Mouse (Mus musculus): ENCODE results near the gene Klhl29.

Gene Klhl29

DNA sequence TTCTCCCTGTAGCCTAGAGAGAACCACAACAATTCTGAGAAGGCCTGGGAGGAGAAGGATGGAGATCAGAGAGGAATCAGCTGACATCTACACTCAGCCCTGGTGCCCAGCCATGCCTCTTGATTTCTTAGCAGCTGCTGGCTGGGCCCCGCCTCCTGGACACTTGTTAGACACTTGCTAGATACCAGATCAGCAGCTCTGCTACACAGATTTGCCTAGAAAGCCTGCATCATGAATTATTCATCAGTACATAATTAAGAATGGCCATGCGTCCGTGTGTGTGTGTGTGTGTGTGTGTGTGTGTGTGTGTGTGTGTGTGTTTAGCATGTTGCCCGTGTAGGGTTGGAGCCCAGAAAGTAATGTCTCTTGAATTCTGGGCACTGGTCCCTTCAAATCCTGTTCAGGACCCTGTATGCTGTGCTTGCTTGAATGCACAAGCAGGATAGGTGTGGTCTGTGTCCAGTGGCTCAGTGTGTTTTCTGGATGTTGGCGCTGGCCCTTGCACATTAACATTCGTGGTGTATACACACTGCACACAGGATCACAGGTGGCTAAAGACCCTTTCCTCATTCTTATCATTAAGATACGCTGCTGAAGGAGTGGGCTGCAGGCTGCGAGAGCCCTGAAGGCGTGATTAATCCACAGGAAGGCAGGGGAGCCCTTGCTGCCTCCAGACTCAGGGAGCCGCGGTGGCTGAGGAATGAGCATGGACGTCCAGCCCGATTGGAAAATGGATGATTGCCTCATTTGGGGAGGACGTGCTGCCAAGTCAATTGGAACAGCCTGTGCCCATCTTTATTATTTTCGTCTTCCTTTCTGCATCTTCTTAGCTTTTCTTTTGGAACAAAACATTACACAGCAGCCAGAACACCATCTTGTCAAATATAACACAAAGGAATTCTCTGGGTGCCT, 159.4 kb downstream of the Klhl29 start:
- peak; percentile 16 to 32 for DNase-seq

DNA sequence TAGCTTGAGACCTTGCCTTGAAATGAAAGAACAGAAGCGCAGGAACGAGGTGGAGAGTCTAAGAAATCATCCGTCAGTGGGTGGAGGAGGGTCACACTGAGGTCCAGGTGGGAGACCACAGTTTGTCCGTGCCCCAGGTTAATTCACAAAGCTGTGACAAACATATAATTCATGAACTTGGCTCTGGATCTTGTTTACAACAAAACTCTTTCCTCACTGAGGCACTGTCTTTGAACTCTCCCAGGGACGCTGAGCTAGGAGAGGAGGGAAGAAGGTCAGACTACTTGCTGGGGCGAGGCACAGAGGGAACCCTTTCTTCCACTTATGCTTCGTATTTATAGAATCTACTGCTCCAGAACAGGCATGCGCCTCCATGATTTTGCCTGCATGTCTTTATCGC, 161.2 kb downstream of the Klhl29 start:
- no peak for DNase-seq

DNA sequence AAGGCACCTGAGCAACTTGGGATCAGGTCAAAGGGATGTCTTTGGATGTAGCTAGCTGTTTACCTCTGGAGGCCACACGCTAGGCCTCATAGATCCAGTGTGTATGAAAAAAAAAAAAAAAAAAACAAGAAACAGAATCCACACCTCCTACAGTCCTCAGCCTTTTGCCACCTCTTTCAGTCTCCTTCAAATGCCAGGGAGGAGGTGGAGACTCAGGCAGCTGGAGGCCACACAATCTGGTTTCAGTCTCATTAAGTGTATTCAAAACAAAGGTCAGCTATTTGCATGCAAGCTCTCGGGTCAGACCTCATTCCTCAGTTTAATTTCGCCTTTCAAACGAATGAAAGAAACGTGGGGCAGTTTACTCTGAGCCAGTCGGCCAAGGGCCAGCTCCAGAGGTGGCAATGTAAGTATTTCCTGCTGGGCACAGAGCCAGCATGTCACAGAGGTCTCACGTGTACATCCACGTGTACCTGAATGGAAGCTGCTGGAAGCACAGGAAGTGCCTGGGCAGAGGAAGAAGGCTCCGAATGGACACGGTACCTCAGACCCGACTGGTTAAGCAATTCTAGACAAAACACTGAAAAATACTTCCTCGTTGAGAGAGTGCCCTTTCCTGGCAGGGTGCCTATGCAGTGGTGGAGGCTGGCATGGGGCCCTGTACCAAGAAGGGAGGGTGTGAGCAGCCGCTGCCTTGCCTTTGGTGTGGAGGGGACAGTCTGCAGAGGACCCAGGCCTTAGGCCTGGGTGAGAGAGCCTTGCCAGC, 162.0 kb downstream of the Klhl29 start:
- peak; percentile 92 to 95 for DNase-seq

DNA sequence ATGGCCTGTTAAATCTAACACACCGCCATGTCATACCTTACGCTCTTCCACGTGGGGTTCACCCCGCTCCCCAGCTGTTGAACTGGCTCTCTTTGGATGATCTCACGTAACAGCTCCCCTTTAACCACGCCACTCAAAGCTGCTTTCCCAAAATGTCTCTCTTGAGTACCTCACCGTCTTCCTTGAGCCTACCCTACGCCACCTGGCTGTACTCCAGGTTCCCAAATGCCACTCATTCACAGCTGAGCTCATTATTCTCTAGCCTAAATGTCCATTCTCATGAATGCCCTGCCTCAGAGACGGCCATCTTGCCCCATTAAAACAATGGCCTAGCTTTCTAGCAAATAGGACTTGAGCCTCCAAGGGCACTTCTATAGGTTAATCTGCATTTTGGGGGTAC, 163.6 kb downstream of the Klhl29 start:
- no peak for DNase-seq

DNA sequence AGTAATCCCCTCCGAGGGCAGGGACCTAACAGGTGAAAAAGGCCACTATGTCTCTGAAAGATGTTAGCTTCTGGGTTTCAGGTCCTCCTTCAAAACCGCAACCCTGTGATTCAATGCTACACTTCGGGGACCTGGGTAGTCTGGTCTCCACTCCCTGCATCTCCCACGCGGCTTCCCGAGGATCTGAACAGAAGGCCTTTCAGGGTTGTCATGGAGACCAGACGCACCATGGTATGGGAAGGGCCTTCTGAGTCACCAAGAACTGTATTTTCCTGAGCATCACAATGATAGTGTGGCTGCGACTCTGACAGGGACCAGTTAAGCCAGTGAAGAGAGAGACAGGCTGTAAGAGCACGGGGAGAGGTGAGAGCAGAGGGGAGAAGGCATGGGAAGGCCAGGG, 164.7 kb downstream of the Klhl29 start:
- DNase-seq, result no peak

DNA sequence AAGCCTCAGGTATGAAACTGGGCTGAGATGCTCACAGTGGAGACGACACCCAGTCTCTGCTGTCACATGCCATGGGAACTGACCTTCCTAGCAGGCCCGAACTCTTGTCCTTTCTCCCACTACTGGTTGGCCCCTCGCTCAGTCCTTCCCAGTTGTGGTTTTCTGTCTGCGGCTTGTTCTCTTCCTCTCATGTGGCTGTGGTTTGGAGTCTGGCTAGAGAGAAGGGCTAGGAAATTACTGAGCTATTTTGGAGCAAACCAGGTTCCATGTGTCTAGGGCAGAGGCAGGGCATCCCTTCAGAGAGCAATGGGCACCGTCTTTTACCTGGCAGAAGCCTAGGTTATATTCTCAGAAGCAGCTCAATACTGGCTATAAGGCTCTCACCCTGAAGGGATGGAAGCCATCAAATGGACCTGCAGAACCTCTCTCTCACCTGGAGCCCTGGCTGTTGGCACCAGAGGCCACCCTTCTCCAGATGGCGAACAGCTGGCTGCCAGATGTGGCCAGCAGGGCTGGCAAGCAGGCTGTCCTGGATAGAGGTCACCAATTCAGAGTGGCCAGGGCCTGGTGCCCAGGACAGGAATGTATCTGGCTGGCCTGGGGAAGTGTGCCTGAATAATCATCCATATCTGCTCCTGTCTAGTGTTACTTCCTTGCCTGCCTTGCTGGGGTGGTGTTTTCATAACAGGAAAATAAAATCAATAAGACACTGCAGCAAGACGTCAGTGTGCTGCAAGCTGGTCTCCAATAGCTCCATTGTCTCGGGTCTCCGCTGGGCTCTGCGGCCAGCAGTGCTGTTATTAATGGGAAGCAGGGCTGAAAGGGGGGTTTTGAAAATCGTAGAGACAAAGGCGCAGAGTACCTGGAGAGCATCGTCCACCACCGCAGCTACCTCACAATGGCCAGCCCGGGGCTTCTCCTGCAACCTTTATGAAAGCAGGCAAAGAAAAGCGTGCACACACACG, 167.3 kb downstream of the Klhl29 start:
- DNase-seq, result no peak

DNA sequence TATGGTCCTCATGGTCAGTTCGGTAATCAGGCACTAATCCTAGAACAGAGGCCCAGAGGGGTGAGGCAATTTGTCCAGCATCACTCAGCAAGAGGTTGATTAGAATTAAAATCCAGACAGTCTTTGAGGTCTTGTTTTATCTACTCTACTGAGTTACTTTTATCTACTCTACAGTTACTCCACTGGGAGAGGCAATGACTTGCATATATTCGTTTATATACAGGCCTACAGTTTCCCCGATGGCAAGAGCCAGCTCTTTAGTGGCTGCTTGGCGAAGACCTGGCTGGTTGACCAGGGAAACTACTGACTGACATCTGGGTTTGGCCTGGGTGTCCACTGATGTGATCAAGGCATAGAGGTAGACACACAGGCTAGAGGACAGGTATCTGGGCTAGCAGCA, 168.3 kb downstream of the Klhl29 start:
- DNase-seq, result no peak

DNA sequence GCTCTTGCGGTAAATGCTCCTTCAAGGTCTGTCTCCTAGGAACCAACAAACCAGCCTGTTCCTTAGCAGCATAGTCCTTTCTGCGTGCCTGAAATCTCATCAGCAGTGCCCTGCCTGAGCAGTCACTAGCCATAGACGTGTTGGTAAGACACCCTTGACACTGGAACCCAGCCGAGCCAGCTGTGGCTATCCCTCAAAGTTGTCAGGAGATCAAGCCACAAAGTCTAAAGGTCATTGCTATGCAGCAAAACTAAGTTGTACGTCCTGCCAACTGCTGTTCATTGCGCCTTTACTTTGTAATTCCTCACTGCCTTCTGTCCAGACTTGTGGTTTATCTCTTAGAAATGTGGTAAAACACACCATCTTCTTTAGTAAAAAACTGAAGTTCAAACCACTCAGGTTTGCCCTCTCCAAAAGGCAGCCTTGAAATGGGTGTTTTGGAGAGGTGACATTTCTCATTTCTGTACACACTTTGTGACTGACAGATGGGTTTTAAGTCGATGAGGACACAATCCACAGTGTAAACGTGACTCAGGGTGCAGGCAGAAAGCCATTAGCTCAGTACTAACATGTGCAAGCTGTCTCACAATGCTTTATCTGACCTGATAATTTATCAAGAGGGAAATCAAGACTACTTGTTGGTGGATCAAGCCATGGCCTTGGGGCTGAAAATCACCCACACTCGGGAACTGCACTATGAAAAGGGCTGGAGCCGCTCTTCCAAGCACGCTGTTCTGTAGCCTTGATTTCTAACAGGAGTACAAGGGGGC, 171.2 kb downstream of the Klhl29 start:
- peak; percentile 18 to 48 for DNase-seq

DNA sequence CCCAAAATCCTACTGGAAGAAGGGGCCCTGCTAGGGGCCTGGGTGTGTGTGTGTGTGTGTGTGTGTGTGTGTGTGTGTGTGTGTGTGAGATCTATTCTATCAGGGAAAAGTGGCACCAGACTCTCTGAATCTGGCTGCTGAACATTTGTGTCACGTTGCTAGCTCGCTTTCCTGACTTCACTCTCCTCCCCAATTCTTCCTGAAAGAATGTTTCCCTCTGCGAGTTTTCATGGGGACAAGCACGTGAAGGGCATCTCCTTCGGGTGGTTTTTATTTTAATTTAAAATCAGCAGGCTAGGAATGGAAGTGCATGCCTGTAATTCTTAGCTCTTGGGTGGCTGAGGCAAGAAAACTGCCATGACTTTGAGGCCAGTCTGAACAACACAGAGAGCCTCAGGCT, 172.1 kb downstream of the Klhl29 start:
- DNase-seq, result no peak

DNA sequence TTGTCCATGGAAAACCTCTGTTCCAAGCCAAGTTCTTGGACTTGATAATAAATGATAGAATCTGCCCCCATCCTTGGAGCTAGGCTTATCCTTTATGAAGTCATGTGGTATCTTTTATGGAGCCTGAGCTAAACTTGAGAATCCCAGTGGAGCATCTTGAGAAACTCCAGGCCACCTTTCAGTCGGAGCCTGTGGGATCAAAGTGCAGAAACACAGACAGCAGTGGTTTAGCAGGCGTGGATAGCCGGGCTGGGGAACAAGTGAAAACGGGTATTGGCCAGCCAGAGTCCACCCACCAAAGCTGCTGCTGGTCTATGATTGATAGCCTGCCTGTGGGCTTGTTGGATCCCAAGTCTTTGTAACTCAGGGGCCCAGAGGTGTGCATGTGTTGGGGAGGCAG, 177.2 kb downstream of the Klhl29 start:
- DNase-seq, result no peak

DNA sequence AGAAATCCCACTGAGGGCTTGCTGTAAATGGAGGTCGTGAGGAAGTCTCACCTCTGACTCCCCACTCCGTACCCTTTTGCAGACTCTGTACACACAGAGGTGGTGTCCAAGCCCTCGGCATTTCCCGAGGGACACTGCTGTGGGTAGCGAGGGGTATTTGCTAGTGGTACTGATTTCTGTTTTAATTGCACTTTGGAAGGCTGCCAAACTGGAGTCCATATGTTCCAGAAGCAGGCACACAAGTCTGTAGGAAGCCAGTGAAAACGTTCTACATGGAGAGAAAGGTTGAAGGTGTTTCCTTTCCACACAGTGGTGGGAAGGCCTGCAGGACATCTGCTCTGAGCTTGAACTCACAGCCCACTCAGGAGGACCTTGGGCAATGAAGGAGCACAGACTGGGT, 181.3 kb downstream of the Klhl29 start:
- DNase-seq, result no peak

DNA sequence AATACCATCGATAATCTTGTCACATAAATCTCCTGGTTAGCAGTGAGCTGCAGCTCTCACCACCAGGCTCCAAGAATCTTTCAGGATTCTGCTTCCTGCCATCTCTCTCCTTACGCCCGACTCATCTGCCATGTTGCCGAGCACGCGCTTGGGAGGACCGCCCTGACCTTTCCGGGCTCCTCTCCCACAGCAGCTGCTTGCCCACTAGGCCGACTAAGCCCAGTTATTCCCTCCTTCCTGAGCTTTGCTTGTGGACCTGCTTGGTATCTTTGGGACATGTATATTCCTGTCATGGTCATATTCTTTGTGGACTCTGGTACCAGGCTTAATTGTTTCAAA, 183.1 kb downstream of the Klhl29 start:
- DNase-seq, result no peak

DNA sequence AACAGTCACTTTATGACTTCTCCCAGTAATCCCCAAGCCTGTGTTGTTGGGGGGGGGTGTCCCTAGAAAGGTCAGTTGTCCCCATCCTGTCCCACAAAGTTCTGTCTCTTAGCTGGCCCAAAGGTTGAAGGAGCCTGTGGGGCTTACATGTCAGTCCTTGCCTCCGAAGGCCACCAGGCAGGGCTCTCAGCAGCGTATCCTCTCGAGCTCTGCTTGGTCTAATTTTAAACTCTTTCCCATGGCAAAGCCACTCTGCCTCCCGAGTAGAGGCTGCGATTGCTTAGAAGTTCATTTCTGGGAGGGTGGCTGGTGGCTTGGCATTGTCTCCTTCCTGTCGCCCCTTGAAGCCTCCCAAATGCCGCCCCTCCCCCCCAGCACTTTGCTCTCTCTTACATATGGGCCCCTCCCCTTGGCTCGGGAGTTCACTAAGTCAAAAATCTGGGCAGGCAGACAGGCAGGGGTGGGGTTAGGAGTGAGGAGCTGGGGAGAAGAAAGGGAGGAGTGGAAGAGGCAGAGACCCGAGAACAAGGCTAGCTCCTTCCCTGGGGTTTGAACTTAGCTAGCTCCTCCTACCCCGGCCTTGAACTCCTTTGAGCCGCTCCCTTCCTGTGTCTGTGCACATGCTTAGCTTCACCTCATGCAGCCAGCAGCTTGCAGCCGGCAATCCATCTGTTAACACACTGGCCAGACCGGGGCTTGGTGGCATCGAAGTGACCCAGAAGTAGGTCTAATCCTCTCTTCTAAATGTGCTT, 183.7 kb downstream of the Klhl29 start:
- DNase-seq, result peak; percentile 63 to 64

DNA sequence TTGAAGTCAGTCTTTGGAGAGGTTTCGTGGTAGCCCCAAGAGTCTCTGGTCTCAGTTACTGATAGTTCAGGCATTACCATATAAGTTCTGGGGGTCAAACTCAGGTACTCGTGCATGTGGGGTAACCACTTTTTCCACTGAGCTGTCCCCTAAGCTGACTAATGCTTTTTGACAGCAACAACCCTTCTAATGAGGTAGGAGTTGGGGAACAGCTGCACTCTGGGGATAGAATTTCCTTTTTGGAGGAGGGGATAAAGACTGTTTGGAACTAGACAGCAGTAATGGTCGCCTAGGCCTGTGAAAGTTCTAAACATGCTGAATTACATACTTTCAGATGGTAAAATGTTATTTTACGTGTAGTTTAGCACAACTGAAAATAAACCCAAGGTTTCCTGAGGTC, 184.3 kb downstream of the Klhl29 start:
- DNase-seq, result no peak

DNA sequence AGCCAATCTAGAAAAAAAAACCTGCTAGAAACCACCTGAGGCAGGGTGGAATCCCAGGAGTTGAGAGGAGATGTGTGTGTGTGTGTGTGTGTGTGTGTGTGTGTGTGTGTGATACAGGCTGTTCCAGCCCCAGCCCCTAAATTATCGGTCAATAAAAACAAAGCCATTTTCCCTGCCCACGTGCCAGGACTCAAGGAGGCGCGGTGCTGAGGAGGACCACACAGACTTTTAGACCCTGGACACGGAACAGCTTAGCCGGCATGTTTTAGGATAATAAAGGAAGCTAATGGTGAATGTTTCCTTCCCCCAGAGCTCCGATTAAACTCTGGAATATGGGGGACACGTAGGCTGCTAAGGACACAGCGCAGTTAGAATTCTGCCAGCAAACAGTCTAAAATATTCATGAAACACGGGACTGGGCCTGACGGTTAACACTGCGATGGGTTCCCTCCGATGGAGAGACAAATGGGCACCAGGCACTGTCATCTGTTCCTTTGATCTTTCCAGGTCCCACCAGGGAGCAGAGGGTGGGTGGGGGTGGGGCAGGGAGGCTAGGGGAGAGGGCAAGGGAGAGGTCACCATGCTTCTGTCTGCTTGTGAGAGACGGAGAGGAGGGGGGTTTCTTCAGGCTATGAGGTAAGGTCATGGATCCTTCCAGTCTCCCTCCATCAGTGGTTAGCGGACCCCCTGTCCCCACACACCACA, 185.9 kb downstream of the Klhl29 start:
- no peak for DNase-seq

DNA sequence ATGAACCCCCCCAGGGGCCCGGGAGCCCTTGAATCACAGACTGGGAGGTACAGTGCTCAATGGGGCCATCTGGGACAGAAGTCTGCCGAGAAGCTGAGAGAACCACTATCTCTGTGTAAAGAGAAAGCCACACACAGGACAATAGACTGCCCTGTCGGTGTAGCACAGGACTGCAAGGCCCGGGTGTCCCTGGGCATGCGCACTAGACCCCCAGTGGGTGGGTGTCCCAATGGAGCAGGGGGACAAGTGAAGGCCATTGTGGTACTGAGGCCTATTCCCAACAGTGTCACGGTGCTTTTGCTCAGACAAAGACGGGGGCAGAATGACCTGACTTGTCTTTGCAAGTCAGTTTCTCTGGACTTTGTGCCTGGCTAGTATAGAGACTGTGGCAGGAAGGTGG, 186.6 kb downstream of the Klhl29 start:
- no peak for DNase-seq

DNA sequence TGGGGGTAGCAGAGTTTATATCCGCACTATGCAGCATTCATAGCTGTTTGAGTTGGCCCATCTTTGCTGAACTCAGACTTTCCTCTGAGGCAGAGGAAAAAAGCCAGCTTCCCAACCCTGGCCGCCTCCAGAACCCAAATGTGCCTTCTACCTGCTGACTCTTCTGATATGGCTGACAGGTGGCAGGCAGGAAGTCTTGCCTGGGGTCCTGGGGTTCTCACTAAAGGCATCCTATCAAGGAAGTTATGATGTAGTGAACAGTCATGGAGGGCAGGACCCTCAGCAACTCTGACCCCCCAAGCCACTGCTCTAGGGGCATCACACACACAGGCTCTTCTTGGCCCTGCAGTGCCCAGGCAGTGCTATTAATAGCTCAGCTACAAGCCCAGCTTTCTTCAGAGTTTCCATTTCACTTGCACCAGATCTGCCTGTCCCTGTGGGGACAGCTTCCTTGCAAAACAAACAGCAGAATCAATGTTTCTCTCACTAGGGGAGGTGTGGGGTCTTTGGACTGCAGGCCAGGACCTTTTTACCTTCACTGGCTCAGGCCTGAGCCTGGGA, 187.6 kb downstream of the Klhl29 start:
- no peak for DNase-seq

DNA sequence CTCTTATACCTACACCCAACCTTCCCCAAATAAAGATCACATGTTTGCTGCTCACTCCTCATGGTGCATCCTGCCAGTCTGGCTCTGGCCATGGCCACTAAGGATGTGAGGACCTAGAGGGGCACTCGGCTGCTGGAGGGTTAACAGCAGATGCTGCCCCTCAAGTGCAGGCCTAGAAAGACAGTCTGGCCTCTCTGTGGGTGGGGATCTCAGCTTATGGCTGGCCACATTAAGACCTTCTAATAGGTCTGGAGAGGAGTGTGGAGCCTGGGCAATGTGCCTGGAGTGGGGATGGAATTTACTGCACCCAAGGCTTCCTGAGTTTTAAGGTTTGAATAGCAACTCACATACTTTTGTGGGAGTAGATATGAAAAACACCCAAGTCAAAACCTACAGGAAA, 188.8 kb downstream of the Klhl29 start:
- peak in 1 of 2 experiments; percentile 15 for DNase-seq

DNA sequence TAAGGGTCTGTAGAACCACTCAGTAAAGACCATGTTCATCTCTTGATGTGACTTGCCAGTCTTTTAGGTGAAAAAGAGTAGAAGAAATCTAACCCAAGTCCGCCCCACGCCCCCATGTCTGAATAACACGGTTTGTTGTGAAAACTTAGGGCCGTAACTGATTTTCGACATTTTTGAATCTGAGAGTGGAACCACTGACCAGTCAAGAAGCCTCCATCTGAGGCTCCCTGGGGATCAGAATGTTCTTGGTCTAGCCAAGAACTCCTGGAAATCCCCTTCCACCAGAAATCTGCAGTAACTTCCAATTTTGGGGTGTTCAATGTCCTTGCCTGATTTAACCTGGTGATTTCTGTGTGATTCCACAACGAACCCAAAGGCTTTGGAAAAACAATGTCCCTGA, 189.9 kb downstream of the Klhl29 start:
- no peak for DNase-seq

DNA sequence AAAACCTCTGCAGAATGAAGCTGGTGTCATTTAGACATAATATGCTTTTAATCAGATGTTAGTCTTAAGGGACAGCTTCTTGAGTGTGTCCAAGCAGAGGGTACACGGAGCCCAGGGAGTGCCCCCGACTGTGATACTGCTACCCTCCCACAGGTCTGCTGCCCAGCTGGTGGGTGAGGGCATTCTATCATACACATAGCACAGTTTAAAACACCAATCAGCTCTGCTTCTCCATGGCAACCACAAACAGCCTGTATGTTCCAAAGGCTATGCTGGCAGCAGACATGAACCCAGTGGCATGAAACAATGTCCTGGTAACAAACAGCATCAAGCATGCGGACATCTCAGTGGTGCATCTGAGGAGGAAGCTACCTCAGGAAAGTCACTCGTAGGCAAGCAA, 192.9 kb downstream of the Klhl29 start:
- DNase-seq, result no peak

DNA sequence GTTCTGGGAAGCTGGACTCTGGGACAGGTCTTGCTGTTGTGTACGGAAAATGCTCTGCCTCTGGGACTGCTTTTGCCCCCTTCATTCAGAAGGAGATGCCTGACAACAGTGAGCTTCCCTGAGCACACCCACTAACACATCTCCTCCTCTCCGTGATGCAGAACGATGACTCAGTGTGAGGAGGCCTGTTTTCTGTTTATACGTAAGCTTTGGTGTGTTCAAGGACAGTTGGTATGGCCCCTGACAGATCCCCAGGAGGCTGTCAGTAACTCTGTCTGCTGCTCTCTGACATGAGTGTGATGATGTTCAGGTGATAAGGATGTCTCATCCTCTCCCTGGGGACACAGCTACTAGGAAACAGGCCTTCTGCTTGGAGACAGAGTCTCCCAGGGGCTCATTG, 193.3 kb downstream of the Klhl29 start:
- DNase-seq, result no peak

All from lung, adult 18-20 months (tissue).